Mouse (Mus musculus) midbrain, postnatal 0 days (tissue): Measurements from ENCODE around the gene Foxo4. TPM values are rescaled to one million over a fixed set of nuclear protein-coding genes. Genes with fewer than 3 reads are reported as not detected.

Experiments used
- ATAC-seq: fragments of 200-750 bp; cut with Nextera tagmentation; 2 replicates; pipeline ENCODE4 v1.8.0; 2017; ENCODE audit warnings: moderate number of reproducible peaks, mild to moderate bottlenecking, moderate TSS enrichment, moderate library complexity; ENCODE audit not compliant: low FRiP score
- DNase-seq: peaks from one replicate; pipeline ENCODE4 v3.0.0-alpha.2; 2015; ENCODE audit warnings: low spot score
- H3K27ac ChIP-seq: fragments of 300-500 bp; sonication (generic); 2 replicates; pipeline ENCODE4 v1.5.1; 2014; ENCODE audit warnings: low read depth, mild to moderate bottlenecking, low read length, mixed read lengths
- H3K27me3 ChIP-seq: fragments of 300-500 bp; sonication (generic); 2 replicates; pipeline ENCODE4 v1.6.1; 2014; ENCODE audit warnings: low read length, control low read depth, mixed read lengths; ENCODE audit not compliant: insufficient read depth
- H3K36me3 ChIP-seq: fragments of 300-500 bp; sonication (generic); 2 replicates; pipeline ENCODE4 v1.6.1; 2014; ENCODE audit warnings: low read length, control low read depth, mixed read lengths; ENCODE audit not compliant: insufficient read depth
- H3K4me1 ChIP-seq: fragments of 300-500 bp; sonication (generic); 2 replicates; pipeline ENCODE4 v1.6.1; 2014; ENCODE audit warnings: mild to moderate bottlenecking, control low read depth, antibody characterized with exemption, low read length, mixed read lengths; ENCODE audit not compliant: insufficient read depth
- H3K4me2 ChIP-seq: fragments of 300-500 bp; sonication (generic); 2 replicates; pipeline ENCODE4 v1.6.1; 2014; ENCODE audit warnings: low read depth, mild to moderate bottlenecking, low read length, mixed read lengths; ENCODE audit not compliant: poor library complexity, severe bottlenecking
- H3K4me3 ChIP-seq: fragments of 300-500 bp; sonication (generic); 2 replicates; pipeline ENCODE4 v1.5.1; 2014; ENCODE audit warnings: low read depth, mild to moderate bottlenecking, low read length, moderate library complexity
- H3K9ac ChIP-seq: fragments of 300-500 bp; sonication (generic); replicated peaks from 2 replicates; pipeline ENCODE4 v1.6.1; 2014; ENCODE audit warnings: mild to moderate bottlenecking, low read length, moderate library complexity, mixed read lengths; ENCODE audit not compliant: poor library complexity, severe bottlenecking
- H3K9me3 ChIP-seq: fragments of 300-500 bp; sonication (generic); 2 replicates; pipeline ENCODE4 v1.6.1; 2016; ENCODE audit warnings: low read length, control low read depth
- CTCF ChIP-seq: IDR thresholded peaks from 2 replicates; pipeline ENCODE4 v1.5.1; 2016; ENCODE audit warnings: antibody characterized with exemption, mild to moderate bottlenecking
- WGBS: fragments of 180-500 bp; shearing (Covaris S2); extraction: QIAGEN DNeasy Blood & Tissue Kit; methylation state at CpG from one replicate; pipeline ENCODE4 v1.1.7; 2014; 5-methylcytosine and 5-hydroxymethylcytosine counted together
- polyA plus RNA-seq: library from polyadenylated mRNA; unstranded; fragments of >200 nt; fragmentation: Nextera tagmentation; extraction: Ambion mirVana; gene quantifications from 2 replicates; pipeline ENCODE4 v1.2.1, GENCODE M21; 2015
- total RNA-seq: library from RNA; depleted of rRNA; stranded (reverse); fragments of >200 nt; gene quantifications from 2 replicates; pipeline ENCODE4 v1.2.3, GENCODE M21; 2014; rRNA removed

The Foxo4 gene
- total and polyA plus RNA-seq, 2 experiments from 2014 or later = 0.65 to 9.8 TPM

DNA sequence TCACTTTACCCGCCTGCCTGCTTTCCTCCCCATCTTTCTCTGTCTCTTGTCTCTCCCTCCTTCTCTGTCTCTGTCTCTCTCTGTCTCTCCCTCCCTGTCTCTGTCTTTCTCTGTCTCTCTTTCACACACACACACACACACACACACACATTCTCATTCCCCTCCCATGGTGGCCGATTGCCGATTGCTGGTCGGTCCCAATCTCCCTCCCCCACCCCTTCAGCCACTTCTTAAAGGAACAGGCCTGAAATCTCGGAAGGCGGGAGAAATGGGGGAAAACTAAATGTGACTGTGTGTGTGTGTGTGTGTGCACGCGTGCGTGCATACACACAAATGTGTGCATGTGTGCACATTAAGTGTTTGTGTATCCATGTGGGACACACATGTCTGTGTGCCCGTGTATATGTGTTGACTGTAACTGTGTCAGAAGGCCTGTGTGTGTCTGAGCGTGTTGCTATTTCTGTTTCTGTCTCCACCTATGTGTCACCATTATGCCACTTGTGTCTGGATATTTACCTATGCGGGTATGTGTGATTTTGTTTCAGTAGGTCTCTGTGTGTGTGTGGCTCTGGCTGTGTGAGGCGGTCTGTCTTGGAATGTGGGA, 46.2 kb downstream of the Foxo4 start:
- Histone ChIP-seq H3K27me3 (no peaks in the 10 kb centered on the region), H3K27ac (peak overlapping the region; percentile 77), H3K9me3 (no peaks in the 10 kb centered on the region), H3K4me2 (peak overlapping the region; percentile 60), H3K36me3 (peaks cover 3% of the 10 kb centered on the region; the same call in 1 of the 2 replicates), H3K4me3 (peak overlapping the region; percentile 50), H3K9ac (peak overlapping the region; percentile 77), H3K4me1 (no peaks in the 10 kb centered on the region)
- ATAC-seq = peak; percentile 53
- WGBS = 27% methylated on average over 13 of the region's 13 CpGs
- TF ChIP-seq CTCF = no peak
- peak; percentile 65 for DNase-seq

GRCm38 (mm10) chrX:101301654-101302053, 47.3 kb downstream of the Foxo4 start:
- peak overlapping the region; percentile 60 for H3K4me2 ChIP-seq
- no peak for ATAC-seq
- 0 out of 2 replicates have a peak, but pooled peaks cover 2% of the 10 kb centered on the region for H3K36me3 ChIP-seq
- H3K27me3 ChIP-seq = no peaks in the 10 kb centered on the region
- peak; percentile 8; the same call in 1 of the 2 replicates for TF ChIP-seq CTCF
- peak overlapping the region; percentile 50 for H3K4me3 ChIP-seq
- 56% methylated on average over 9 of the region's 9 CpGs for WGBS
- no peaks in the 10 kb centered on the region for H3K4me1 ChIP-seq
- no peak for DNase-seq
- H3K9ac ChIP-seq = peak overlapping the region; percentile 30; the same call in 1 of the 2 replicates
- 0 out of 2 replicates have a peak overlapping the region, but pooled peaks have one; percentile 77 for H3K27ac ChIP-seq
- no peaks in the 10 kb centered on the region for H3K9me3 ChIP-seq

DNA sequence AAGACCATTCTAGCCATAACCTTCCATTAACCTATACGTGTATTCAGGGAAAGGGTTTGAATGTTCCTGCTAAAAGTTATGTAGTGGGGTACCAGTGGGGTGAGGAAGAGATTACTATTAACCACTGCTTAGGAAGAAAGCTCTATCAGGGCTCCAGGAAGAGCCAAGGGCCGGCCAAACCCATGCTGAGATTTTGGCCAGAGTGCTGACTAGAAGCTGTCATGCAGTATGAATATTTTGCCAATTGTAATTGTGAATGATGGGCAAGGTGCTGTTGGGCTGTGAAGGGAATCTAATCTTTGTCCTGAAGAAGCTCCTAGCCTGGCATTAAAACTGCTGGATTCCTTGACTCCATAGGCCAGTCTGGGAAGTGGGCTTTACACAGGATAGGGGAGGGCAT, 50.3 kb downstream of the Foxo4 start:
- TF ChIP-seq CTCF = no peak
- Histone ChIP-seq H3K27me3 (no peaks in the 10 kb centered on the region), H3K36me3 (0 out of 2 replicates have a peak, but pooled peaks cover 4% of the 10 kb centered on the region), H3K4me1 (no peaks in the 10 kb centered on the region), H3K27ac (no peak overlapping the region), H3K9ac (no peak overlapping the region), H3K9me3 (no peaks in the 10 kb centered on the region), H3K4me3 (no peak overlapping the region), H3K4me2 (no peak overlapping the region)
- ATAC-seq = no peak
- no peak for DNase-seq
- WGBS = 31% methylated on average over 2 of the region's 2 CpGs

- no peak for TF ChIP-seq CTCF
- ATAC-seq (no peak), DNase-seq (no peak)
- Histone ChIP-seq H3K9ac (no peak overlapping the region), H3K36me3 (0 out of 2 replicates have a peak, but pooled peaks cover 9% of the 10 kb centered on the region), H3K4me3 (no peak overlapping the region), H3K9me3 (no peaks in the 10 kb centered on the region), H3K27me3 (no peaks in the 10 kb centered on the region), H3K4me1 (no peaks in the 10 kb centered on the region), H3K27ac (no peak overlapping the region), H3K4me2 (no peak overlapping the region)
- WGBS = 86% methylated on average over 5 of the region's 5 CpGs
Measured at GRCm38 (mm10) chrX:101309299-101309698, 55.0 kb downstream of the Foxo4 start.

Other genes with a start within 250 kb of the Foxo4 start
- gene Tex11, start 194.9 kb upstream of the Foxo4 start, total RNA-seq = not detected in 2 replicates
- 0.10 and 0.12 TPM in 2 replicates for gene Tex11, start 194.9 kb upstream of the Foxo4 start, polyA plus RNA-seq
- gene Slc7a3, start 168.5 kb upstream of the Foxo4 start, total RNA-seq = 30.8 and 33.2 TPM in 2 replicates
- 31.6 and 31.8 TPM in 2 replicates for gene Slc7a3, start 168.5 kb upstream of the Foxo4 start, polyA plus RNA-seq
- 39.7 and 47.1 TPM in 2 replicates for gene Snx12, start 32.0 kb upstream of the Foxo4 start, total RNA-seq
- 33.4 and 35.7 TPM in 2 replicates for gene Snx12, start 32.0 kb upstream of the Foxo4 start, polyA plus RNA-seq
- not detected in 2 replicates for gene Gm614, start 9.5 kb downstream of the Foxo4 start, total RNA-seq
- gene Gm614, start 9.5 kb downstream of the Foxo4 start, polyA plus RNA-seq = not detected in 2 replicates
- gene Il2rg, start 13.7 kb downstream of the Foxo4 start, total RNA-seq = 2.0 and 4.1 TPM in 2 replicates
- 4.7 and 5.9 TPM in 2 replicates for gene Il2rg, start 13.7 kb downstream of the Foxo4 start, polyA plus RNA-seq
- not detected in 2 replicates for gene Gm20489, start 14.5 kb downstream of the Foxo4 start, total RNA-seq
- gene Gm20489, start 14.5 kb downstream of the Foxo4 start, polyA plus RNA-seq = not detected in 2 replicates
- 37.2 and 39.5 TPM in 2 replicates for gene Med12, start 19.5 kb downstream of the Foxo4 start, total RNA-seq
- gene Med12, start 19.5 kb downstream of the Foxo4 start, polyA plus RNA-seq = 16.1 and 18.2 TPM in 2 replicates
- 188 and 189 TPM in 2 replicates for gene Nlgn3, start 44.6 kb downstream of the Foxo4 start, total RNA-seq
- gene Nlgn3, start 44.6 kb downstream of the Foxo4 start, polyA plus RNA-seq = 82.3 and 84.6 TPM in 2 replicates
- 1.5 and 2.1 TPM in 2 replicates for gene Gjb1, start 121.8 kb downstream of the Foxo4 start, total RNA-seq
- gene Gjb1, start 121.8 kb downstream of the Foxo4 start, polyA plus RNA-seq = 1.7 and 2.4 TPM in 2 replicates
- gene Zmym3, start 166.3 kb downstream of the Foxo4 start, total RNA-seq = 226 and 247 TPM in 2 replicates
- 117 and 129 TPM in 2 replicates for gene Zmym3, start 166.3 kb downstream of the Foxo4 start, polyA plus RNA-seq
- gene Nono, start 174.8 kb downstream of the Foxo4 start, total RNA-seq = 223 and 265 TPM in 2 replicates
- gene Nono, start 174.8 kb downstream of the Foxo4 start, polyA plus RNA-seq = 175 and 176 TPM in 2 replicates
- gene Itgb1bp2, start 194.6 kb downstream of the Foxo4 start, total RNA-seq = 2.6 and 2.7 TPM in 2 replicates
- 0.88 and 1.4 TPM in 2 replicates for gene Itgb1bp2, start 194.6 kb downstream of the Foxo4 start, polyA plus RNA-seq